Comparison of ENCODE assay signal across 8 mouse cellular contexts in the genomic region with DNA sequence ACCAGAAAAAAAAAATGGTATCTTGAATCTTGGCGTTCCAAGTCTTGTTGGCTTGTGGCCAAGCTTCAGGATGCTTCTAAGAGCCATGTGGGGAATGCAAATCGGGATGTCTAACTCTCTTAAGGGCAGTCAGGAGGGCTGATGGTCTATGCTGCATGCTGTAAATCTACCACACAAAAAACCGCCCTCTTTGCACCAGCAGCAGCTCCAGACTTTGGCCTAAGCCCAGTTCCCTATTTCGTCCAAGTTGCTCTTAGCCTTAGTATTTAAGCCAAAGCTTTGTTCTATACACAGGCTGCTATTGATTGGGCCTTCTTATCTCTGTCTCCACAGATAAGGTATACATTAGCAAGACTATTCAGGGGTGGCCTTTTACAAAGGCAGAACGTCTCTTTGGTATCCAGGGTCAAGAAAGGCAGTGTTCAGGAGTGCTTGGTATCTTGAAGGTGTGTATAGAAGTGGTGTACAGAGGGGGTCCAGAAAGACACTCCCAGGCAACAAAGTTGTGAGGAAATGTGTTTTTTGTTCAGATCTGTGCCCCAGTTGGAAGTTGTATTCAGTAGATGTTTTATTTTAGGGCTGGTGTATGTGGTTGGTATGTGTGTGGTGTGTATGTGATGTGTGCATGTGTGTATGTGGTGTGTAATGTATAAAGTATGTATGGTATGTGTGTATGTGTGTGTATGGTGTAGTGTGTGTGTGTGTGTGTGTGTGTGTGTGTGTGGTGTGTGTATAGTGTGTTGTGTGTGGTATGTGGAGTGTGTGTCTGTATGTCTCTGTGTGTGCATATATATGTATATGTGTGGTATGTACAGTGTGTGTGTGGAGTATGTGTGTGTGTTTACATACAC.
DNase-seq lines count a peak whose midpoint lies in the region; ATAC-seq and TF ChIP-seq lines count a peak whose summit lies in the region.

No protein-coding gene starts in this region.

- H3K9me3 ChIP-seq in kidney, embryonic 14.5 days (ENCODE audit: control insufficient read depth, low read length): no peaks in the 10 kb centered on the region
- H3K9me3 ChIP-seq in heart, embryonic 13.5 days: no peaks in the 10 kb centered on the region
- no peaks in the 10 kb centered on the region for H3K9me3 ChIP-seq in lung, postnatal 0 days (ENCODE audit: low read length)
- H3K9me3 ChIP-seq in midbrain, embryonic 11.5 days (ENCODE audit: control insufficient read depth, low read length): no peaks in the 10 kb centered on the region

- no peak for TF ChIP-seq CTCF in embryonic fibroblast, embryonic 13.5 days (IDR thresholded peaks at IDR 0.05; ENCODE audit: borderline replicate concordance, insufficient read depth, low read length)
- TF ChIP-seq CTCF in lung, postnatal 0 days (IDR thresholded peaks at IDR 0.05): no peak

- no peak for TF ChIP-seq POLR2A in embryonic fibroblast, embryonic 13.5 days (IDR thresholded peaks at IDR 0.05; ENCODE audit: low read depth, low read length)

- DNase-seq in kidney, postnatal 14 days: peak; percentile 39
- peak; percentile 48 for DNase-seq in lung, postnatal 0 days (ENCODE audit: low spot score)
- no peak for DNase-seq in thymus, postnatal 25 days
- DNase-seq in midbrain, embryonic 11.5 days (ENCODE audit: low spot score, missing footprints): no peak

- no peak overlapping the region for H3K4me2 ChIP-seq in kidney, embryonic 14.5 days (replicated peaks; ENCODE audit: low read depth, low read length)
- H3K4me2 ChIP-seq in heart, embryonic 13.5 days: no peak overlapping the region
- H3K4me2 ChIP-seq in lung, postnatal 0 days (replicated peaks; ENCODE audit: low read depth, low read length): no peak overlapping the region
- H3K4me2 ChIP-seq in midbrain, embryonic 11.5 days: no peak overlapping the region

- no peak overlapping the region for H3K4me3 ChIP-seq in kidney, embryonic 14.5 days (ENCODE audit: low read length)
- no peak overlapping the region for H3K4me3 ChIP-seq in embryonic fibroblast, embryonic 13.5 days (ENCODE audit: insufficient read depth, low read length)
- H3K4me3 ChIP-seq in heart, embryonic 13.5 days: no peak overlapping the region
- no peak overlapping the region for H3K4me3 ChIP-seq in lung, postnatal 0 days (ENCODE audit: low read depth, low read length)
- no peak overlapping the region for H3K4me3 ChIP-seq in midbrain, embryonic 11.5 days (ENCODE audit: low read depth, low read length)

- H3K27me3 ChIP-seq in kidney, embryonic 14.5 days (ENCODE audit: control insufficient read depth, insufficient read depth, low read length): no peaks in the 10 kb centered on the region
- no peaks in the 10 kb centered on the region for H3K27me3 ChIP-seq in heart, embryonic 13.5 days (replicated peaks)
- H3K27me3 ChIP-seq in lung, postnatal 0 days (replicated peaks; ENCODE audit: insufficient read depth, low read length): no peaks in the 10 kb centered on the region
- no peaks in the 10 kb centered on the region for H3K27me3 ChIP-seq in midbrain, embryonic 11.5 days (ENCODE audit: control insufficient read depth, insufficient read depth, low read length)

- ATAC-seq in kidney, embryonic 14.5 days (ENCODE audit: low FRiP score, low TSS enrichment): no peak
- no peak; the same call in 1 of the 2 replicates for ATAC-seq in heart, embryonic 13.5 days (ENCODE audit: extremely low read depth, insufficient number of reproducible peaks, low FRiP score, low TSS enrichment)
- peak; percentile 19; the same call in 1 of the 2 replicates for ATAC-seq in lung, postnatal 0 days
- no peak for ATAC-seq in monocyte, adult 5-6 weeks (replicated peaks; ENCODE audit: insufficient number of reproducible peaks, low FRiP score, low TSS enrichment, poor library complexity, severe bottlenecking)
- no peak for ATAC-seq in midbrain, embryonic 11.5 days (ENCODE audit: low FRiP score)

- no peaks in the 10 kb centered on the region for H3K4me1 ChIP-seq in kidney, embryonic 14.5 days (ENCODE audit: control insufficient read depth, insufficient read depth, low read length)
- H3K4me1 ChIP-seq in embryonic fibroblast, embryonic 13.5 days (ENCODE audit: control insufficient read depth, insufficient read depth, low read length): no peaks in the 10 kb centered on the region
- peaks cover 41% of the 10 kb centered on the region for H3K4me1 ChIP-seq in heart, embryonic 13.5 days
- peaks cover 3% of the 10 kb centered on the region for H3K4me1 ChIP-seq in lung, postnatal 0 days (ENCODE audit: insufficient read depth, low read depth, low read length)
- H3K4me1 ChIP-seq in midbrain, embryonic 11.5 days (ENCODE audit: control insufficient read depth, insufficient read depth, low read length): no peaks in the 10 kb centered on the region

- H3K27ac ChIP-seq in kidney, embryonic 14.5 days (ENCODE audit: low read depth, low read length): no peak overlapping the region
- peak overlapping the region; percentile 56 for H3K27ac ChIP-seq in embryonic fibroblast, embryonic 13.5 days (ENCODE audit: insufficient read depth, low read length)
- peak overlapping the region; percentile 76 for H3K27ac ChIP-seq in heart, embryonic 13.5 days (replicated peaks)
- H3K27ac ChIP-seq in lung, postnatal 0 days (ENCODE audit: low read length): no peak overlapping the region
- no peak overlapping the region for H3K27ac ChIP-seq in midbrain, embryonic 11.5 days (ENCODE audit: low read depth, low read length)

- H3K9ac ChIP-seq in kidney, embryonic 14.5 days (ENCODE audit: low read depth, low read length): no peak overlapping the region
- H3K9ac ChIP-seq in heart, embryonic 13.5 days: no peak overlapping the region
- H3K9ac ChIP-seq in lung, postnatal 0 days (replicated peaks; ENCODE audit: low read depth): no peak overlapping the region
- no peak overlapping the region for H3K9ac ChIP-seq in midbrain, embryonic 11.5 days (ENCODE audit: low read length)

- no peak for TF ChIP-seq EP300 in lung, postnatal 0 days (IDR thresholded peaks at IDR 0.05)

- 58% methylated on average over 5 of the region's 5 CpGs for WGBS in kidney, embryonic 14.5 days
- WGBS in heart, embryonic 13.5 days: 12% methylated on average over 5 of the region's 5 CpGs
- 22% methylated on average over 5 of the region's 5 CpGs for WGBS in lung, postnatal 0 days
- 68% methylated on average over 5 of the region's 5 CpGs for WGBS in midbrain, embryonic 11.5 days

- H3K36me3 ChIP-seq in kidney, embryonic 14.5 days (ENCODE audit: control insufficient read depth, insufficient read depth, low read length): no peaks in the 10 kb centered on the region
- H3K36me3 ChIP-seq in heart, embryonic 13.5 days: no peaks in the 10 kb centered on the region
- H3K36me3 ChIP-seq in lung, postnatal 0 days (ENCODE audit: insufficient read depth, low read length): no peaks in the 10 kb centered on the region
- no peaks in the 10 kb centered on the region for H3K36me3 ChIP-seq in midbrain, embryonic 11.5 days (ENCODE audit: control insufficient read depth, insufficient read depth, low read length)

Comparison
In these comparisons a context has a peak if more than half of its experiments do, and no peak if none do; other contexts are left out.
1. DNase-seq: peak in kidney, postnatal 14 days (single experiment) and lung, postnatal 0 days (single experiment); none in thymus, postnatal 25 days (single experiment) and midbrain, embryonic 11.5 days (single experiment).
2. H3K27ac ChIP-seq: peak in embryonic fibroblast, embryonic 13.5 days (single experiment) and heart, embryonic 13.5 days (single experiment); none in kidney, embryonic 14.5 days (single experiment), lung, postnatal 0 days (single experiment) and midbrain, embryonic 11.5 days (single experiment).